Mouse (Mus musculus) gastrocnemius, postnatal 36 days (tissue): ENCODE results near the gene Pgk1. TPM values are rescaled to one million over a fixed set of nuclear protein-coding genes. Genes with fewer than 3 reads are reported as not detected.

Experiments
- DNase-seq, 2 experiments: peaks; one replicate each; pipeline ENCODE4 v3.0.0; 2022
- intact Hi-C: fragments of 180-260 bp; cut with DNase I; formaldehyde crosslinking; loops from one replicate; pipeline ENCODE4 v1.15.1; 2025
- total RNA-seq, 2 experiments: library from RNA; stranded (reverse); gene quantifications; 2 replicates each; pipeline ENCODE4 v1.2.3; 2021

Gene Pgk1
- total RNA-seq, 2 experiments from 2014 or later: 1,149 to 1,583 TPM

- intact Hi-C loops: no loop called here
- DNase-seq: no peak
These were observed 12.0 kb downstream of the Pgk1 start for GRCm38 (mm10) chrX:106198904-106199303.

DNA sequence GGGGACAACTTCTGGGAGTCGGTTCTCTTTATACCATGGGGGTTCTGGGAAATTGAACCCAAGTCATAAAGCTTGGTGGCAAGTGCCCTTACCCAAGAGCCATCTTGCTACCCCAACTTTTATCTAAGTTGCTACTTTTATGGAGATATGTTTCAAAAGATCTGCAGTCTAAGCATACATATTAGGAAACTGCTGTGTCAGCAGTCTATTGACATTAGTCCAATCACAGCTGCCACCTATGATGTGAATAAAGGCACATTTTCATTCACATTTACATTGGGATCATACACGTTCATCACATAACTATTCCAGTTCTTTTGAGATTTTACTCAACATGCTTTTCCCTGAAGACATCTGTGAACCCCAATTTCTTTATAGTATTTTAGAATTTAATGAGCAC is 22.2 kb downstream of the Pgk1 start:
- intact Hi-C loops: no loop called here
- DNase-seq: no peak

DNA sequence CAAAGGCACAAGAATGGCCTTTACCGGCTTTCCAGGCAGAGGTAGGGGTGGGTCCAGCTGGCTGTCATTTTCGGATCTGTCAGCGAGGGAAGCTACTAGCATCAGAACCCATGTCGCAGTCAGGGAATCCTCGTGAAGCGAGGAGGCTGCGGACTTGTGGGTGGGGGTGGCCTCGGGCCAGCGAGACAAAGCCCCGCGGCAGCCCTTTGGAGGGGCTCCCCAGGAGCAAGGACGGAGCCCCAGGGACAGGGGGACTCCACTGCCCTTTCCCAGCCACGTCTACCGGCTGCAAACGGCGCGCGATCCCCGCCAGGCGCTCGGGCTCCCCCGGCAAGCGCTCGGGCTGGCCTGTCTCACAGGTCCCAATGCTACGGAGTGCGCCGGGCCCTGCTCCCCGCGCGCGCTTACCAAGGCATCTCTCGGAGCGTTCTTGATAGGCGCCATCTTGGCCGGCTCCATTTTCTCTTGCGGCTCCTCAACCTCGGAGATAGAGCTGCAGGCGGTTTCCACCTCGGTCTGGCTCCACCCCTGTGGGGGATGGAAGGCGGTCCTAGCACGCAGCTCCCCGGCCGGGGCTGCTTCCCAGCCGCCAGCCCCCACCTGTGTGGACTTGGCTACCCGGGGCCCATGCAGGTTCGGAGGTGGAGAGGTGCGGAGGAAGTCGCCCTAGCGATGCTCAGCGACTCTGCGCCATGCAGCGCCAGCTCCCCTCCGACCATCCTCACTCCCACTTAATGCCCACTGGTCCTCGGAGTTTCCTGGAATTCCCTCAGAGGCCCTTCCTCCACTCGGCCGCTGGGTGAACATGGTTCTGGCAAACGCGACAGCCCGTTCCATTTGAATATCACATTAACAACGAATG is 32.5 kb downstream of the Pgk1 start:
- DNase-seq: peak; percentile 44 to 56
- intact Hi-C loops: no loop called here

- intact Hi-C loops: no loop called here
- DNase-seq: no peak
These were observed 34.2 kb downstream of the Pgk1 start, which contains the start of gene Taf9b for GRCm38 (mm10) chrX:106221058-106221457. Gene Taf9b, minus strand, starts transcription at chrX:106221158.

Other genes with a start within 250 kb of the Pgk1 start
- gene Magt1, start 175.2 kb upstream of the Pgk1 start, total RNA-seq: 10 to 100 TPM; 29.6 to 30.5 TPM
- 100 to 1,000 TPM; 826 to 910 TPM for gene Cox7b, start 171.4 kb upstream of the Pgk1 start, total RNA-seq
- gene Atp7a, start 159.8 kb upstream of the Pgk1 start, total RNA-seq: 1 to 10 TPM; 5.9 to 7.5 TPM
- under 1 TPM; 0.23 to 0.44 TPM for gene Tlr13, start 43.9 kb upstream of the Pgk1 start, total RNA-seq
- 1 to 10 TPM; 4.7 to 6.3 TPM for gene Taf9b, start 34.1 kb downstream of the Pgk1 start, total RNA-seq
- not detected for gene Fnd3c2, start 68.3 kb downstream of the Pgk1 start, total RNA-seq